Mouse (Mus musculus) left cerebral cortex, postnatal 4 days (tissue): ENCODE data around the gene Ubr1. TPM values are rescaled to one million over a fixed set of nuclear protein-coding genes. Genes with fewer than 3 reads are reported as not detected.
"Not testable (repeated sequence)": the region's sequence is repeated elsewhere in the genome, so short reads cannot be mapped to it uniquely, and the experiment has no call there.

Experiments used
- DNase-seq: peaks from one replicate; pipeline ENCODE4 v3.0.0-alpha.2; 2022
- intact Hi-C: fragments of 180-260 bp; cut with DNase I; formaldehyde crosslinking; loops from one replicate; pipeline ENCODE4 v1.15.1; 2025
- total RNA-seq, 2 experiments: library from RNA; stranded (reverse); gene quantifications; 2 replicates each; pipeline ENCODE4 v1.2.3; 2021

Gene Ubr1
- total RNA-seq, 2 experiments from 2014 or later = 47.6 to 51.2 TPM

DNA sequence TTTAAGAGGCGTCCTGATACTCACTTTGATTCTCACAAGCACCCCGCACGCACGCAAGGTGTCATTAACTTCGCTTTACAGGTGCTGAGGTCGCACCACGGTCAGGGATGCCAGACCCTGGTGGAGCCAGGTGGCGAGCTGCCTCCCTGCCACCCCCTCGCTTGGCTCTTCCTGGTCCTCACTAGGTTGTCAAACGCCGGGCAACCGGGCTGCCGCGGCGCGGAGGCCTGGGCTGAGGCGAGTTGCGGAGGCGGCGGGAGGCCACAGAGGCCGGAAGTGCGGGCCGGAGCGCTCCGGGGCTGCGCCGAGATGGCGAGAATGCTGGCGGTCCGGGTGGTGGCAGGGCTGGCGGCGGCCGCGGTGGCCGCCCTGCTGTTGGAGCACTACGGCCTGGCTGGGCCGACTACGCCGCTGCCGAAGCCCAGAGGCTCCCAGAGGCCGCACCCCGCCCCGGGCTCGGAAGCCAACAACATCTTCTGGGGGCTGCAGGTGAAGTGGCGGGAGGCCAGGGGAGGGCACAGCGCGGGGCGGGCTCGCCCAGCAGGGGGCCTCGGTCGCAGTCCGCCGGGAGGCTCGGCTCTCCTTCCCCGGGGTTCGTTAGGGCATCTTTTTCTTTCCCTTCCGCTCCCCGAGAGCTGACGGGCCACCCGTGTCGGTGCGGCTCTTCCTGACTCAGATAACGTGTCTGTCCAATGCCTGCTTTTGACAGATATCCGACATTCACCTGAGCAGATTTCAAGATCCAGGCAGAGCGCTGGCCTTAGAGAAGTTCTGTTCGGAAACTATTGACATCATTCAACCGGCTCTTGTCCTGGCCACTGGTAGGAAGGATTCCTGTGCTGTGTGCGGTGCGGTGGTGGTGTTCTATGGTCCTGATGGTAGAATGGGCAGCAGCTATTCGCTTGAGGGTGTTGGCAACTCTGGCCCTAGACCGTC is 6.7 kb upstream of the Ubr1 start, which contains the start of gene Tmem62:
Gene Tmem62, plus strand, starts transcription at position 28 of the 936 bp plus-strand sequence.
- intact Hi-C loops = no loop called here
- DNase-seq = peak; percentile 43

GRCm38 (mm10) chr2:120976308-120976707 is 5.8 kb upstream of the Ubr1 start:
- intact Hi-C loops = no loop called here
- DNase-seq = no peak

DNA sequence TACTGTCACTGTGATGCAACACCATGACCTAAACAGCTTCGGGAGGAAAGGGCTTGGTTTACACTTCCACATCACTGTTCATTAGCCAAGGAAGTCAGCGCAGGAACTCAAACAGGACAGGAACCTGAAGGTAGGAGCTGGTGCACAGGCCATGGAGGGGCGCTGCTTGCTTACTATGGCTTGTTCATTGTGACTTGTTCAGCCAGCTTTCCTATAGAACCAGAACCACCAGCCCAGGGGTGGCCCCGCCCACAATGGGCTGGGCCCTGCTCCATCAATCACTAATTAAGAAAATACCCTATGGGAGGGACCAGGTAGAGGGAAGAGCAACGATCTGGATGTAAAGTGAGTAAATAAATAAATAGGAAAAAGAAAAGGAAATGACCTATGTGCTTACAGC is 2.4 kb upstream of the Ubr1 start:
- intact Hi-C loops = no loop called here
- no peak for DNase-seq

DNA sequence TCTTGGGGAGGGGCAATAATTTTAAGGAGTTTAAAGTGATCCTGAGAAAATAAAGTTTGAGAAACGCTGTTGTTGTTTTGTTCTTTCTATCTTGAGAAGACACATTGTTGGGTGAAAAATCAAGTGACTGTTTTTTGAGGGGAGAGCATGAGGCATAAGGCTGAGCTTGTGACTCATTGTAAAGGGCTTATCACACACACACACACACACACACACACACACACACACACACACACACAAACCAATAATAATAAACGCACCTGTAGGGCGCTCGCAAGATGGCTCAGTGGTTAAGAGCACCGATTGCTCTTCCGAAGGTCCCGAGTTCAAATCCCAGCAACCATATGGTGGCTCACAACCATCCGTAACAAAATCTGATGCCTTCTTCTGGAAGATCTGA is 1.7 kb upstream of the Ubr1 start:
- DNase-seq, intact Hi-C loops: not testable (repeated sequence)

- intact Hi-C loops = no loop called here
- DNase-seq = no peak
Measured at GRCm38 (mm10) chr2:120971766-120972165, 1.3 kb upstream of the Ubr1 start.

GRCm38 (mm10) chr2:120970045-120970539 is 423 bp downstream of the Ubr1 start:
- intact Hi-C loops = no loop called here
- peak; percentile 10 for DNase-seq

DNA sequence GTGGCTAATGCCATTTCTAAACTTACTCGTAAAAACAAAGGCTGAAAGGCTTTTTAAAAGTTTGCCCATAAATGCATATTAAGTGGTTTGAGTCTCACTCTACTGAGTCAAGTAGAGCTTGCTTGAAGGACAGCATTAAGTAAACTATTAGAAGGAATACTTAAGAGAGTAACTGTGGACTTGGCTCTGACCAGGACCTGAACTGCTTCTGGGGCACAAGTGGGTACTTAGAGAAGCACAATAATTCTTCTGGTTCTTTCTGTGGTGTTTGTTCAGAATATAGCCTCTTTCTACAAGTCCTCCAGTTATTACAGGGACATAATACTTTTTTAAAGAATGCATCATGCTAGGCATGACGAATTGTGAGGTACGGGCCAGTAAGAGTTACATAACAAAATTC is 5.0 kb downstream of the Ubr1 start:
- no peak for DNase-seq
- intact Hi-C loops = no loop called here

DNA sequence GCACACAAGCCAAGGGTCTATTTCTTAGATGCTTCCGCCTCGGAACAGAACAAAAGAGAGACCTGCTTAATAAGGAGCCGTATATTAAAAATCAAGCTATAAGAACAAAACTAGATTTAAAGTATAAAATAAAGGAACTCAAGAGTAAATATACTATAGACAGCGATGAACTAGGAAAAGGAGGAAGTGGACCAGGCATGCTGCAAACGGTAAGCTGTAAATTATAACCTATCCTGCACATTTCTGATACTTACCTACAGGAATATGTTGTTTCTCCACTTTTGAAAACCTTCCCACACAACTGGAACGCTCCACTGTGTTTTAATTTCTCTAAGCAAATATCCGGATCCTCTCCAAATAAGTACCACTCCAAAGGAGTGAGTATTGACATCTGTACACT is 7.4 kb downstream of the Ubr1 start:
- intact Hi-C loops = no loop called here
- no peak for DNase-seq

DNA sequence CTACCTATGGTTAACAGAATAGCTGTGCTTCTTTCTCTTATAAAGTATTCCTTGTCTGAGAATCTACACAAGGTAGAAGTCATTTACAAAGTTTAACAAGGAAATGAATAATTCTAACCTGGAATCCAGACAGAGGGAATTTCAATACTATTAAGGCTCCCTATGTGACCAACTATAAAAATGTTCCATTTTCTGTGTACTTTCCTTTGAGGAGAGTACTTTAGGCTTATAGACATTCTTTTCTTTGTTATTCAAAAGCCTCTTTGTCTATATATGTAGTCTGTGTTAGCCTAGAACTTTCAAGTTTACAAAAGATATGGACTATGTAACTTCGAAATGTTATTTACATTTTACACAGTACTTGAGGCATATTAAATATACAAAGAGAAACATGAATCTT is 10.3 kb downstream of the Ubr1 start:
- no peak for DNase-seq
- intact Hi-C loops = no loop called here

DNA sequence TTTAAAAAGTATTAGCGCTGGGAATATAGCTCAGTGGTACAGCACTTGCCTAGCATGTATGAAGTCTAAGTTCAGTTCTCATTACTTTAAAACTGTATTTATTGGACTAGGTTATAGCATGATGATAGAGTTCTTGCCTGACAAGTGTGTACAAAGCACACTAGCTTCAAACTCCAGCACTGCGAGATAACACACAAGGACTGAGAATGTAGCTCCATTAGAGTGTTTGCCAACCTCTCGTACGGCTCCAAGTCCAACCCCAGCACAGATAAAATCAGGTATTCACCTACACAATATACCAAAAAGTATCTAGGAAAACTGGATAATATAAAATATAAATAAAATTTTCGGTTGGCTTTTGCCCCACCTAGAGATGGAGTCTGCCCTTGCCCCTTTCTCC is 10.7 kb downstream of the Ubr1 start:
- intact Hi-C loops = no loop called here
- DNase-seq = no peak

DNA sequence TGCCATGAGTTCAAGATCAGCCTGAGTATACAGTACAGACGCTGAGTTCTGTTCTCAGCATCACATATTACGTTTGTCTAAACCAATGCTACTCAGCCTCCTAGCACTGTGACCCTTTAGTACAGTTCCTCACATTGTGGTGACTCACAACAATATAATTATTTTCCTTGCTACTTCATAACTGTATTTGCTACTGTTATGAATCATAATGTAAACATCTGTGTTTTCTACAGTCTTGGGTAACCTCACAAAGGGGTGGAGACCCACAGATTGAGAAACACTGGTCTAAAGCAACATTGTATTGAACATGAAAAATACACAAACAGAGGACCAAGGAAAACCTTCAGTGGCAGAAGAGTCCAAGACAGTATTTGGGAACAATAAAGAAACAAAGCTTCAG is 11.2 kb downstream of the Ubr1 start:
- intact Hi-C loops = no loop called here

GRCm38 (mm10) chr2:120952176-120952938 is 18.2 kb downstream of the Ubr1 start:
- DNase-seq = no peak
- intact Hi-C loops = no loop called here

More for the DNA sequence above, 11.2 kb downstream of the Ubr1 start:
- no peak for DNase-seq

- intact Hi-C loops = no loop called here
- DNase-seq = peak; percentile 17
Measured at GRCm38 (mm10) chr2:120951208-120951607, 19.3 kb downstream of the Ubr1 start.

DNA sequence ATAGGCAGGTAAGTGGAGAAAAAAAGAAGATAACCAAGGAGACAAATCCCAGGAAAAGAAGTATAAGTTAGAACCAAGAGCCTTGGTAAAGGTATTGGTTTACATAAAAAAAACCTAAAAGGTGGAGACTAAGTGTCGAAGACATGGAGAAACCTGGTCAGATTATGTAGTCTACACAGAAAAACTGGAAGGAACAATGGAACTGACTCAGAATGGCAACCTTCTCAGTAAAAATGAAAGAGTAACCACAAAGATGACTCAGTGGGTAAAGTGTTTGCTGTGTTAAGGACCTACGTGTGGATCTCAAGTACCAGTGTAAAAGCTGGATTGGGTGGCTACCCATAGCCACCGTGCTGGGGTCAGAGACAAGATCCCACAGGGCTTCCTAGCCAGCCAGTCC is 37.5 kb downstream of the Ubr1 start:
- intact Hi-C loops = no loop called here
- DNase-seq = no peak

DNA sequence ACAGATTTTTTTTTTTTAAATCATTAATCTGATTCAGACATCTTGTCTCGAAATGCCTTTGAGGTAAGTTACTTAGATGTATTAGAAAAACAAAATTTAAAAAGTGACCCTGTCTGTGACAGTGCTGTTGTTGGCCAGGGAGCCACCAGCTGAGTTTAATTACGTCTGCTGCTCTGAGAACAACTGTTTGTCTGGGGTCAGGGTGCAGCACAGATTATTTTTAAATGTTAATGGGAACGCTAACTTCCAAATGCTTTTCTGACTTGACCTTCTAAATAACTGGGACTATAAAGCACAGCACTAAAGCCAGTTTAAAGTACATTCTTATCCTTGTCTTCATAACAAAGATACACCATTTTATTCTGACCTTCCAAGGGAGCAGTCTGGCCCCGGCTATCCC is 61.0 kb downstream of the Ubr1 start:
- intact Hi-C loops = no loop called here

DNA sequence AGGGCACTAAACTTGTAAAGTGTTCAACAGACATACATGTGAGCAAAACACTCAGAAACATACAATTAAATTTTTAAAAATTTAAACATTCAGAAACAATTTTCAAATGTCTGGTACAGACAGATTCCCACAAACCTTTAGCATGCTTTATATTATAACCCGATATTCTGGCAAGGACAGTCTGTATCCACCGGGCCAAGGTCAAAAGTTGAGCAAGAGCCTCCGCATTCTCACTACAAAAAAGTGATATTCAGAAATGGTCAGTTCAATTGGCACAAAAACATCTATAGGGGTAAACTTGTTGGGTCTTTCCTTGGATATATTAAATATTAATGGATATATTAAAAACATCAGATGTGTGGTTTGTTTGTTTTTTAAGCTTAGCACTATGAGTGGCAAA is 74.2 kb downstream of the Ubr1 start:
- intact Hi-C loops = no loop called here
- no peak for DNase-seq

More for the DNA sequence above, 61.0 kb downstream of the Ubr1 start:
- DNase-seq = no peak

DNA sequence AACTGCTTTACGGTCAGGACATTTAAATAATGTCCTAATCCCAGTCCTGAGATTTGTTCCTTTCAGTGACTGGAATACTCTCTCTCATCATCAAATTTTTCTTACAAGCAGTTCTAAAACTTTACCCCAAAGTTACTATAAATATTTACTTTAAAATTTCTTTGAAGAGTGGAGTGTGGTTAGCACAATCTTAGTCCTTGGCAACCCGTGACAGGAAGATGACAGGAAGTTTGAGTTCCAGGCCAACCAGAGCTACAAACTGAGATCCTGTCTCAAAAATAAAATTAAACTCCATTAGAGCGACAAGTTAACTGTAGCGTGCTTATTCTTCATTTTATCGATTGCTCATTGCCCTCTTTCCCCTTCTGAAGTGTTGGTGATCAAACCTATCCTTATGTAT is 82.9 kb downstream of the Ubr1 start:
- DNase-seq = no peak
- intact Hi-C loops = no loop called here

DNA sequence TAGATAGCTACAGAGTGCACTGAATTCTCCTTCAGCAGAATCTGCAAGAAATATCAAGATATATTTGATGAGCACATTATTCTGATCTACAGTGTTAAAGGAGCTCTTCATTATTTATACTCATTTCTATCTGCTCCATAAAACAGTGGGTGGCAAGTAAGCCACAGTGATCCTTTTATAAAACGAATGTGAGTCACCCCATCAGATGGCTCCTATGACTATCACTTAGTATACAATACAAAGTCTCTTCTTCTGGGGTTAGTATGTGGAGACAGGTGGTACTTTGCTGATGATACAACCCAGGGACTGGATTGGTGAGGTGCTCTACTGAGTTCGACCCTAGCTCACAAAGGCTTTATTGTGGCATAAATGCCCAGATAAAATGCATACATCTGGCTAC is 97.3 kb downstream of the Ubr1 start:
- DNase-seq = no peak
- intact Hi-C loops = no loop called here

- intact Hi-C loops = no loop called here
- no peak for DNase-seq
Measured at GRCm38 (mm10) chr2:120871447-120872336, 98.8 kb downstream of the Ubr1 start.

DNA sequence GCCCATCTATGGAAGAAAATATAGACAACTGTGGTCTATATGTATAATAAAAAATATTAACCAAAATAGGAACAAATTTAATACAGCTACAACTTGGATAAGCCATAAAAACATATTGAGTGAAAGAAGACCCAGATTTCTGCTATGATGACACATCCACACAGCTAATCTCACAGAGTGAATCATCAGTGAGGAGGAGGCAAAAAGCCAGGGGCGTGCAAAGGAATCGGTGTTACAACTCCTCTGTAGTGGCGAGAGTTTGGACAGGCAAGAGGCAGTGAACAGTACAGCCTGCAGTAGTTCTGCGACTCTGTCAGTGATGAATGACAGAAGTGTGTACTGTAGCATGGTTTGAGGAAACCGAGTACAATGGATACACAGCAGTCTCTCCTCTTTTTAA is 103.2 kb downstream of the Ubr1 start:
- DNase-seq = no peak
- intact Hi-C loops = no loop called here

GRCm38 (mm10) chr2:120866561-120866960 is 104.0 kb downstream of the Ubr1 start:
- intact Hi-C loops = no loop called here
- peak; percentile 28 for DNase-seq
